Mouse (Mus musculus) G1E (cell line): ENCODE measurements around the gene Rnf216. TPM values are rescaled to one million over a fixed set of nuclear protein-coding genes. Genes with fewer than 3 reads are reported as not detected.

Experiments used
- ATAC-seq: 2 replicates; pipeline ENCODE4 v1.8.0; 2016; ENCODE audit warnings: mild to moderate bottlenecking; ENCODE audit not compliant: insufficient number of reproducible peaks, poor library complexity, low FRiP score, severe bottlenecking; ENCODE audit errors: extremely low read depth
- DNase-seq: peaks from one replicate; pipeline ENCODE4 v3.0.0; 2012; ENCODE audit warnings: low spot score
- H3K27me3 ChIP-seq: 2 replicates; pipeline ENCODE4 v1.6.1; 2012; ENCODE audit warnings: mild to moderate bottlenecking, low read length, inconsistent platforms; ENCODE audit not compliant: insufficient read depth
- H3K36me3 ChIP-seq: replicated peaks from 2 replicates; pipeline ENCODE3; 2012; ENCODE audit warnings: mild to moderate bottlenecking, inconsistent platforms
- H3K4me1 ChIP-seq: 2 replicates; pipeline ENCODE4 v1.6.1; 2012; ENCODE audit warnings: low read depth, low read length, inconsistent platforms, mixed read lengths; ENCODE audit not compliant: insufficient read depth
- H3K4me3 ChIP-seq: 2 replicates; pipeline ENCODE4 v1.5.1; 2012; ENCODE audit warnings: low read depth, mild to moderate bottlenecking, inconsistent platforms, low read length, moderate library complexity, mixed read lengths
- H3K9me3 ChIP-seq: replicated peaks from 2 replicates; pipeline ENCODE4 v1.6.1; 2012; ENCODE audit warnings: inconsistent platforms
- CTCF ChIP-seq: IDR thresholded peaks from 2 replicates; pipeline ENCODE4 v1.5.1; 2012; ENCODE audit warnings: low read depth, low read length, inconsistent platforms, mixed read lengths
- GATA1 ChIP-seq: IDR thresholded peaks from 2 replicates; pipeline ENCODE4 v1.6.1; 2012; ENCODE audit warnings: borderline replicate concordance, low read length, inconsistent platforms, mixed read lengths
- GATA2 ChIP-seq: IDR thresholded peaks from 2 replicates; pipeline ENCODE4 v1.6.1; 2012; ENCODE audit warnings: low read depth, low read length, inconsistent platforms, borderline replicate concordance
- POLR2AphosphoS5 ChIP-seq: IDR thresholded peaks from 2 replicates; pipeline ENCODE4 v1.6.1; 2012; ENCODE audit warnings: low read depth, low read length, inconsistent platforms; ENCODE audit not compliant: insufficient replicate concordance
- TAL1 ChIP-seq: conservative IDR thresholded peaks from 2 replicates; pipeline ENCODE4 v1.6.1; 2012; ENCODE audit warnings: low read depth, low read length, inconsistent platforms, mixed read lengths
- polyA plus RNA-seq: library from polyadenylated mRNA; stranded (reverse); fragments of >175 nt; gene quantifications from 2 replicates; pipeline ENCODE4 v1.2.3, GENCODE M21; 2012
- total RNA-seq, 2 experiments: library from RNA; stranded (forward) in 1 of 2; stranded (reverse) in 1 of 2; fragments of 200-1000 nt in 1 of 2; fragments of >200 nt in 1 of 2; fragmentation: Nextera tagmentation in 1 of 2; gene quantifications; 2 replicates each; pipeline ENCODE4 v1.2.3; 2014 to 2017

Gene Rnf216
- 87.4 and 89.5 TPM in 2 replicates for total RNA-seq (2014; fragmentation: Nextera tagmentation)
- total RNA-seq (2017), result 41.9 and 54.9 TPM in 2 replicates
- polyA plus RNA-seq, result 35.3 and 35.5 TPM in 2 replicates

- peak; percentile 41; the same call in 1 of the 2 replicates for TF ChIP-seq CTCF
- TF ChIP-seq GATA2, result no peak
- peak; percentile 94 for ATAC-seq
- Histone ChIP-seq H3K27me3 (peaks cover 2% of the 10 kb centered on the region; the same call in 1 of the 2 replicates), H3K4me3 (peak within 1 kb of the TSS; percentile 85), H3K36me3 (peaks cover 28% of the 10 kb centered on the region), H3K9me3 (peaks cover 3% of the 10 kb centered on the region), H3K4me1 (peaks cover 40% of the 10 kb centered on the region)
- peak; percentile 94 for DNase-seq
Measured at GRCm38 (mm10) chr5:143112281-143113246, at the start of gene Rnf216. Rnf216 (minus strand) TSS chr5:143112994.

GRCm38 (mm10) chr5:143155534-143155933, 42.7 kb upstream of the Rnf216 start:
- DNase-seq (no peak), ATAC-seq (no peak)
- Histone ChIP-seq H3K36me3 (no peaks in the 10 kb centered on the region), H3K27me3 (peaks cover 23% of the 10 kb centered on the region), H3K4me1 (peaks cover 10% of the 10 kb centered on the region), H3K9me3 (peaks cover 18% of the 10 kb centered on the region), H3K4me3 (no peak overlapping the region)
- no peak for TF ChIP-seq GATA1
- TF ChIP-seq TAL1, result no peak
- no peak for TF ChIP-seq GATA2
- no peak for TF ChIP-seq POLR2AphosphoS5

- peaks cover 10% of the 10 kb centered on the region for H3K4me1 ChIP-seq
- peaks cover 16% of the 10 kb centered on the region for H3K27me3 ChIP-seq
- H3K36me3 ChIP-seq, result no peaks in the 10 kb centered on the region
- peaks cover 27% of the 10 kb centered on the region for H3K9me3 ChIP-seq
- H3K4me3 ChIP-seq, result no peak overlapping the region
- ATAC-seq, result no peak
- DNase-seq, result no peak
- no peak for TF ChIP-seq CTCF
- TF ChIP-seq GATA1, result no peak
- no peak for TF ChIP-seq GATA2
- TF ChIP-seq POLR2AphosphoS5, result no peak
- no peak for TF ChIP-seq TAL1
Measured at GRCm38 (mm10) chr5:143153756-143154155, 41.0 kb upstream of the Rnf216 start.

- Histone ChIP-seq H3K9me3 (peaks cover 24% of the 10 kb centered on the region), H3K4me1 (no peaks in the 10 kb centered on the region), H3K27me3 (peaks cover 32% of the 10 kb centered on the region), H3K4me3 (no peak overlapping the region), H3K36me3 (no peaks in the 10 kb centered on the region)
- no peak for DNase-seq
- ATAC-seq, result no peak
- no peak for TF ChIP-seq TAL1
Measured at GRCm38 (mm10) chr5:143150044-143150443, 37.2 kb upstream of the Rnf216 start.

- no peaks in the 10 kb centered on the region for H3K36me3 ChIP-seq
- H3K4me3 ChIP-seq, result no peak overlapping the region
- peaks cover 31% of the 10 kb centered on the region for H3K27me3 ChIP-seq
- H3K4me1 ChIP-seq, result no peaks in the 10 kb centered on the region
- peaks cover 24% of the 10 kb centered on the region for H3K9me3 ChIP-seq
- DNase-seq (no peak), ATAC-seq (no peak)
- TF ChIP-seq POLR2AphosphoS5, result no peak
- no peak for TF ChIP-seq TAL1
Measured at GRCm38 (mm10) chr5:143149536-143149935, 36.7 kb upstream of the Rnf216 start.

- Histone ChIP-seq H3K4me1 (no peaks in the 10 kb centered on the region), H3K9me3 (peaks cover 24% of the 10 kb centered on the region), H3K36me3 (no peaks in the 10 kb centered on the region), H3K27me3 (peaks cover 38% of the 10 kb centered on the region), H3K4me3 (no peak overlapping the region)
- no peak for DNase-seq
- no peak for ATAC-seq
- TF ChIP-seq POLR2AphosphoS5, result no peak
- TF ChIP-seq TAL1, result no peak
- no peak for TF ChIP-seq GATA1
- no peak for TF ChIP-seq CTCF
- no peak for TF ChIP-seq GATA2
Measured at GRCm38 (mm10) chr5:143148661-143149060, 35.9 kb upstream of the Rnf216 start.

GRCm38 (mm10) chr5:143147481-143147880, 34.7 kb upstream of the Rnf216 start, which contains the start of gene Olfr718-ps1:
Olfr718-ps1 (minus strand) TSS chr5:143147581.
- no peak for DNase-seq
- Histone ChIP-seq H3K4me1 (no peaks in the 10 kb centered on the region), H3K27me3 (peaks cover 40% of the 10 kb centered on the region), H3K36me3 (no peaks in the 10 kb centered on the region), H3K4me3 (no peak within 1 kb of the TSS), H3K9me3 (peaks cover 23% of the 10 kb centered on the region)
- TF ChIP-seq TAL1 (no peak), POLR2AphosphoS5 (no peak), GATA2 (no peak), CTCF (no peak), GATA1 (no peak)
- no peak for ATAC-seq
